In genomic region chr2:172940799-172941163, GRCm38 (mm10) we compare ENCODE assay signal across 8 mouse cellular contexts. TPM values are rescaled to one million over a fixed set of nuclear protein-coding genes. Genes with fewer than 3 reads are reported as not detected.
DNase-seq lines count a peak whose midpoint lies in the region; ATAC-seq and TF ChIP-seq lines count a peak whose summit lies in the region.

No protein-coding gene starts in this region.

- H3K9me3 ChIP-seq in embryonic facial prominence, embryonic 10.5 days: no peaks in the 10 kb centered on the region
- H3K9me3 ChIP-seq in hindbrain, embryonic 13.5 days: no peaks in the 10 kb centered on the region
- no peaks in the 10 kb centered on the region for H3K9me3 ChIP-seq in midbrain, embryonic 10.5 days (replicated peaks)

- peaks cover 7% of the 10 kb centered on the region for H3K4me1 ChIP-seq in kidney, adult 2 months (ENCODE audit: control insufficient read depth, insufficient read depth, low read length)
- H3K4me1 ChIP-seq in embryonic facial prominence, embryonic 10.5 days: peaks cover 79% of the 10 kb centered on the region
- H3K4me1 ChIP-seq in hindbrain, embryonic 13.5 days (replicated peaks): peaks cover 45% of the 10 kb centered on the region
- H3K4me1 ChIP-seq in midbrain, embryonic 10.5 days: peaks cover 58% of the 10 kb centered on the region

- H3K4me3 ChIP-seq in kidney, adult 2 months (ENCODE audit: insufficient read depth, low read depth, low read length): peak overlapping the region; percentile 67
- H3K4me3 ChIP-seq in embryonic facial prominence, embryonic 10.5 days: peak overlapping the region; percentile 69
- H3K4me3 ChIP-seq in hindbrain, embryonic 13.5 days: peak overlapping the region; percentile 47
- peak overlapping the region; percentile 65 for H3K4me3 ChIP-seq in midbrain, embryonic 10.5 days

- 3% methylated on average over 12 of the region's 13 CpGs for WGBS in kidney, adult 2 months
- 0% methylated on average over 13 of the region's 13 CpGs for WGBS in embryonic facial prominence, embryonic 10.5 days
- WGBS in hindbrain, embryonic 13.5 days: 0% methylated on average over 12 of the region's 13 CpGs
- WGBS in midbrain, embryonic 10.5 days: under 1% methylated on average over 13 of the region's 13 CpGs

- no peak overlapping the region for H3K27ac ChIP-seq in kidney, adult 2 months (ENCODE audit: insufficient read depth, low read depth, low read length)
- H3K27ac ChIP-seq in embryonic facial prominence, embryonic 10.5 days (replicated peaks): peak overlapping the region; percentile 81
- no peak overlapping the region for H3K27ac ChIP-seq in hindbrain, embryonic 13.5 days
- peak overlapping the region; percentile 81; the same call in 1 of the 2 replicates for H3K27ac ChIP-seq in midbrain, embryonic 10.5 days (replicated peaks)

- DNase-seq in kidney, adult 2 months: no peak
- no peak for DNase-seq in kidney, adult 8-10 months
- DNase-seq in embryonic facial prominence, embryonic 10.5 days (ENCODE audit: low spot score): no peak
- DNase-seq in midbrain, embryonic 10.5 days (ENCODE audit: low spot score): no peak
- DNase-seq in cerebellum, postnatal 4 days (ENCODE audit: low spot score in 2 of 2): no peak
- no peak for DNase-seq in cerebellum, adult 11 months
- no peak for DNase-seq in adrenal gland, postnatal 14 days

- TF ChIP-seq CTCF in kidney, adult 2 months (conservative IDR thresholded peaks at IDR 0.05; ENCODE audit: insufficient read depth, insufficient read length, low read depth, low read length): no peak

- peak overlapping the region; percentile 86 for H3K4me2 ChIP-seq in hindbrain, embryonic 13.5 days

- H3K27me3 ChIP-seq in kidney, adult 2 months (replicated peaks; ENCODE audit: control insufficient read depth, insufficient read depth, low read length): no peaks in the 10 kb centered on the region
- H3K27me3 ChIP-seq in embryonic facial prominence, embryonic 10.5 days (replicated peaks; ENCODE audit: low read depth, poor library complexity, severe bottlenecking): peaks cover 98% of the 10 kb centered on the region
- peaks cover 97% of the 10 kb centered on the region for H3K27me3 ChIP-seq in hindbrain, embryonic 13.5 days
- H3K27me3 ChIP-seq in midbrain, embryonic 10.5 days (ENCODE audit: low read depth, poor library complexity, severe bottlenecking): peaks cover 99% of the 10 kb centered on the region

- TF ChIP-seq POLR2A in kidney, adult 2 months (IDR thresholded peaks at IDR 0.05; ENCODE audit: low read depth, low read length): no peak

- no peaks in the 10 kb centered on the region for H3K36me3 ChIP-seq in kidney, adult 2 months (ENCODE audit: control insufficient read depth, insufficient read depth, low read length)
- H3K36me3 ChIP-seq in embryonic facial prominence, embryonic 10.5 days (replicated peaks): no peaks in the 10 kb centered on the region
- H3K36me3 ChIP-seq in hindbrain, embryonic 13.5 days: no peaks in the 10 kb centered on the region
- no peaks in the 10 kb centered on the region for H3K36me3 ChIP-seq in midbrain, embryonic 10.5 days

- 0 out of 2 replicates have a peak, but pooled peaks have one; percentile 5 for ATAC-seq in hindbrain, embryonic 13.5 days (ENCODE audit: low FRiP score)

- H3K9ac ChIP-seq in hindbrain, embryonic 13.5 days: peak overlapping the region; percentile 68; the same call in 1 of the 2 replicates

RNA-seq across cellular contexts. Expression of gene Bmp7, which starts 0.7 kb away (rescaled TPM):
- 47.6 and 51.2 TPM in 2 replicates for polyA plus RNA-seq in kidney, adult 2 months (2012; rRNA removed)
- polyA plus RNA-seq in embryonic facial prominence, embryonic 10.5 days (2016; fragmentation: Nextera tagmentation; extraction: Ambion mirVana): 19.8 and 20.9 TPM in 2 replicates
- polyA plus RNA-seq in hindbrain, embryonic 13.5 days (2015; fragmentation: Nextera tagmentation; extraction: Ambion mirVana): 12.4 and 12.5 TPM in 2 replicates
- polyA plus RNA-seq in midbrain, embryonic 10.5 days (2016; fragmentation: Nextera tagmentation; extraction: Ambion mirVana): 14.7 and 14.8 TPM in 2 replicates
- total RNA-seq in adrenal gland, postnatal 14 days (2021): 15.2 and 15.9 TPM in 2 replicates

RNA-seq across cellular contexts. Expression of gene Spo11, which starts 36.7 kb away (rescaled TPM):
- polyA plus RNA-seq in kidney, adult 2 months (2012; rRNA removed): 0.14 and 0.17 TPM in 2 replicates
- polyA plus RNA-seq in embryonic facial prominence, embryonic 10.5 days (2016; fragmentation: Nextera tagmentation; extraction: Ambion mirVana): 0.26 and 0.46 TPM in 2 replicates
- polyA plus RNA-seq in hindbrain, embryonic 13.5 days (2015; fragmentation: Nextera tagmentation; extraction: Ambion mirVana): 0.79 and 0.87 TPM in 2 replicates
- polyA plus RNA-seq in midbrain, embryonic 10.5 days (2016; fragmentation: Nextera tagmentation; extraction: Ambion mirVana): 0.20 and 0.40 TPM in 2 replicates
- not detected in 2 replicates for total RNA-seq in adrenal gland, postnatal 14 days (2021)

RNA-seq across cellular contexts. Expression of gene Rae1, which starts 59.1 kb away (rescaled TPM):
- 53.8 and 56.7 TPM in 2 replicates for polyA plus RNA-seq in kidney, adult 2 months (2012; rRNA removed)
- 176 and 179 TPM in 2 replicates for polyA plus RNA-seq in embryonic facial prominence, embryonic 10.5 days (2016; fragmentation: Nextera tagmentation; extraction: Ambion mirVana)
- polyA plus RNA-seq in hindbrain, embryonic 13.5 days (2015; fragmentation: Nextera tagmentation; extraction: Ambion mirVana): 118 and 120 TPM in 2 replicates
- polyA plus RNA-seq in midbrain, embryonic 10.5 days (2016; fragmentation: Nextera tagmentation; extraction: Ambion mirVana): 155 and 169 TPM in 2 replicates
- 55.3 and 65.0 TPM in 2 replicates for total RNA-seq in adrenal gland, postnatal 14 days (2021)

Comparison
In these comparisons a context has a peak if more than half of its experiments do, and no peak if none do; other contexts are left out.
1. H3K27ac ChIP-seq: peak in embryonic facial prominence, embryonic 10.5 days (single experiment) and midbrain, embryonic 10.5 days (single experiment); none in kidney, adult 2 months (single experiment) and hindbrain, embryonic 13.5 days (single experiment).
2. Peak in every context shown above with its lines, with median percentiles within 50 percentile points of each other: H3K4me3 ChIP-seq.